ENCODE assay signal across 15 mouse cellular contexts in the genomic region with DNA sequence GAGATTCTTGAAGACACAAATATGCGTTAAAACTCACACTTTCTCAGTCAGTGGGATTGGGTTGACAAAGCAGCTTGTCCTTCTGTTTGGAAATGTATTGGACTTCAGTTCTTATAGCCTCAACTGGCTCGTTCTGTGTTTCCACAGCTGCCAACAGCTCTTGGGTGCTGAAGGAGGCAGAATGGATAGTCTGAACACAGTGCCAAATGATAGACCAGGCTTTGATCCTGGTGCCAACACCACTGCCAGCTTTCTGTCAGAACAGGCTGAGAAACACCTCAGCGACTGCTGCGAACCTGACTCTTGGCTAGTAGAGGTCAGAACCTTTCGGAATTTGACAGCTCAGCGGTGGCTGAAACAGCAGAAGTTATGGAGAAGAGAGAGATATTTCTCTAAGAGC.
DNase-seq lines count a peak whose midpoint lies in the region; ATAC-seq and TF ChIP-seq lines count a peak whose summit lies in the region.
"Had no signal": no experiment of that assay in that cellular context is flagged by ENCODE, and none has a peak within 500 bp of the region (broad histone marks: within the 10 kb centered on the region; RNA-seq: fewer than 3 reads in every experiment).

No protein-coding gene starts in this region.

- WGBS in heart, embryonic 15.5 days: 24% methylated on average over 6 of the region's 6 CpGs
- WGBS in kidney, adult 2 months: 70% methylated on average over 6 of the region's 6 CpGs
- 65% methylated on average over 6 of the region's 6 CpGs for WGBS in liver, embryonic 12.5 days (ENCODE audit: insufficient replicate concordance)

- TF ChIP-seq CTCF in kidney, adult 2 months (conservative IDR thresholded peaks at IDR 0.05; ENCODE audit: insufficient read depth, insufficient read length, low read depth, low read length): no peak

- H3K4me2 ChIP-seq in heart, embryonic 15.5 days: no peak overlapping the region
- H3K4me2 ChIP-seq in liver, embryonic 12.5 days: no peak overlapping the region

- peak; percentile 86 for ATAC-seq in heart, embryonic 15.5 days (replicated peaks; ENCODE audit: insufficient number of reproducible peaks, insufficient read depth, low FRiP score, low read depth)
- ATAC-seq in liver, embryonic 12.5 days: no peak
- ATAC-seq: midbrain, embryonic 16.5 days had no signal

- no peak overlapping the region for H3K4me3 ChIP-seq in heart, embryonic 15.5 days
- no peak overlapping the region for H3K4me3 ChIP-seq in kidney, adult 2 months (ENCODE audit: insufficient read depth, low read depth, low read length)
- no peak overlapping the region for H3K4me3 ChIP-seq in liver, embryonic 12.5 days

- no peaks in the 10 kb centered on the region for H3K27me3 ChIP-seq in heart, embryonic 15.5 days
- no peaks in the 10 kb centered on the region for H3K27me3 ChIP-seq in kidney, adult 2 months (replicated peaks; ENCODE audit: control insufficient read depth, insufficient read depth, low read length)
- H3K27me3 ChIP-seq in liver, embryonic 12.5 days (replicated peaks): no peaks in the 10 kb centered on the region

- TF ChIP-seq POLR2A in kidney, adult 2 months (IDR thresholded peaks at IDR 0.05; ENCODE audit: low read depth, low read length): no peak

- peak overlapping the region; percentile 56 for H3K27ac ChIP-seq in heart, embryonic 15.5 days
- no peak overlapping the region for H3K27ac ChIP-seq in kidney, adult 2 months (ENCODE audit: insufficient read depth, low read depth, low read length)
- H3K27ac ChIP-seq in liver, embryonic 12.5 days: no peak overlapping the region
- H3K27ac ChIP-seq: macrophage had no signal

- H3K4me1 ChIP-seq in heart, embryonic 15.5 days (replicated peaks): peaks cover 5% of the 10 kb centered on the region
- H3K4me1 ChIP-seq in kidney, adult 2 months (ENCODE audit: control insufficient read depth, insufficient read depth, low read length): no peaks in the 10 kb centered on the region
- H3K4me1 ChIP-seq in liver, embryonic 12.5 days: no peaks in the 10 kb centered on the region

- no peak overlapping the region for H3K9ac ChIP-seq in heart, embryonic 15.5 days
- H3K9ac ChIP-seq in liver, embryonic 12.5 days: no peak overlapping the region

- H3K9me3 ChIP-seq in heart, embryonic 15.5 days (replicated peaks): no peaks in the 10 kb centered on the region
- no peaks in the 10 kb centered on the region for H3K9me3 ChIP-seq in liver, embryonic 12.5 days (replicated peaks)

- no peaks in the 10 kb centered on the region for H3K36me3 ChIP-seq in heart, embryonic 15.5 days
- H3K36me3 ChIP-seq in kidney, adult 2 months (ENCODE audit: control insufficient read depth, insufficient read depth, low read length): no peaks in the 10 kb centered on the region
- H3K36me3 ChIP-seq in liver, embryonic 12.5 days: no peaks in the 10 kb centered on the region

- intact Hi-C loops in left cerebral cortex, postnatal 4 days (cut with DNase I): no loop called here
- intact Hi-C loops in left cerebral cortex, postnatal 10 days (cut with DNase I): no loop called here

- peak; percentile 29 for DNase-seq in adrenal gland, postnatal 14 days
- DNase-seq in adrenal gland, adult 8-10 months: no peak
- peak; percentile 27 for DNase-seq in left cerebral cortex, postnatal 4 days
- DNase-seq in left cerebral cortex, postnatal 10 days (ENCODE audit: extremely low spot score in 1 of 2, low spot score in 2 of 2): no peak
- DNase-seq in lung, postnatal 14 days: peak; percentile 3
- DNase-seq in kidney, adult 2 months: no peak
- DNase-seq: adrenal gland, postnatal 25 days; embryo, embryonic 11 days; kidney, postnatal 10 days; right cerebral cortex, adult 18-20 months; thymus, adult 2 months had no signal

Comparison
In these comparisons a context has a peak if more than half of its experiments do, and no peak if none do; other contexts are left out.
1. DNase-seq: peak in adrenal gland, postnatal 14 days (single experiment), left cerebral cortex, postnatal 4 days (single experiment) and lung, postnatal 14 days (single experiment); none in adrenal gland, adult 8-10 months (single experiment), left cerebral cortex, postnatal 10 days (0 of 2) and kidney, adult 2 months (single experiment).